Mouse (Mus musculus): ENCODE measurements around the gene Cd48.
"Not testable (repeated sequence)": the region's sequence is repeated elsewhere in the genome, so short reads cannot be mapped to it uniquely, and the experiment has no call there.

The Cd48 gene

DNA sequence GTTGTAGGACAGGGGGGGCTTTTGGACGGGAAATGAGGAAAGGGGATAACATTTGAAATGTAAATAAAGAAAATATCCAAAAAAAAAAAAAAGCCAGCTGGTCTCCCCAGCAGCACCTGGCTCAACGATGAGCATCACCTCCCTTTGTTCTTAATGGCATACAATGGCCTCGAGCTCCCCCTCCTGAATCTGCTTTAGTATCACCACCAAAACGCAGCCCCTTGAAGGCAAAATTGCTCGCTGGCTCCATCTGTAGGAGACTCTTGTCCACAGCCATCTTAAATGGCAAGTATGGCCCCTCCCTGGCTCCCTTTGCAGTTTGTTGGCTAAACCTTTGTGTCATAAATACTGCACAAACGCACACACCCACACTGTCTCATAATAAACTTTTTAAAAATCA lies 17.2 kb downstream of the Cd48 start:
- no peak for DNase-seq

DNA sequence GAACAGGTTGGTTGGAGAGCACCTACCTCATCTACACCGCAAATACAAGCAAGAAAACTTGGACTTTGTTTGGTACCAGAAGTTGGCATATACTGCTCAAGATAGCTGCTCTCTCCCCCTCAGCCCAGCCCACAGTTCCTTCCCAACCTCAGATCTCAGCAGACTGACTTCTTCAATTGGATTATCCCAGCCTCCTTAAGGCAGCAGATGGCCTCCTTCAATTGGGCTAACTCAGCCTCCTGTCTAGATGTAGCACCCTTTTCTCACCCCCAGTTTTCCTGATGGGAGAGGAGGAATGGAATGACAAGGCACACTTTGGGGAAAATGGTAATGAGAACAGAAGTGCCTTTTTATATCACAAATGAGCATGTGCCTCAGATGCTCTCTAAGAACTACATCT lies 31.9 kb downstream of the Cd48 start:
- DNase-seq, result not testable (repeated sequence)

DNA sequence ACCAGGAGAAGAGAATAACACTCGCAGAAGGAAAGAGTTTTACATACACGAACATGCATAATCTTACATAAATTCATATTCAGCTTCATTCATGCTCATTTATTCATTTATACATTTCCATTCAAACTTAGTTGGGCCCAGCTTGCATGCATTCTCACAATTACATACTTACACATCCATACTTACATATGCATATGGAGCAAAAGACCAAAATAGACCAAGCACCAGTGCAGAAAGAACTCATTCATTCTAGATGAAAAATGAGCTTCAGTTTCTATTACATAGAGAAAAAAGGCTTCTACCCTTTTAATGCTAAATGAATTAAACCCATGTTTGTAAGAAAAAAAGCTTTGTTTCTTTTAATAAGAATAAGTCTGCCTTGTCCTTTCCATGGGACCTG lies 33.6 kb downstream of the Cd48 start:
- no peak for DNase-seq

DNA sequence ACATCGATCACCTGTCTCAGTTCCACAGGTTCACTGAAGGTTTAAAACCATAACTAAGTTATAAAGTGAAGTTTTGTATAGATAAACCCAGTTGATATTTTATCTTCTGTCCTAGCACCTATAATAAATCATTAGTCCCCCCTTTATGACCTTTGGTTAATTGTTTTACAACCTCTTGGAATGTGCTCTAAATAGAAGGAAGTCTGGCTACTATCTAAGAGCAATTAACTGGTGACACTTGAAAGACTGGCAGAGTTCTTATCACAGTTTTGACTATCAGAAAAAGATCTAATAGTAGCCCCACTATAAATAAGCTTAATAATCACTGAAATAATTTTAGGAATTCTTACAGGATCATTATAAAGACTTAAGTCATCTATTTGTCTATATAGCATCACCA lies 34.4 kb downstream of the Cd48 start:
- DNase-seq, result no peak

DNA sequence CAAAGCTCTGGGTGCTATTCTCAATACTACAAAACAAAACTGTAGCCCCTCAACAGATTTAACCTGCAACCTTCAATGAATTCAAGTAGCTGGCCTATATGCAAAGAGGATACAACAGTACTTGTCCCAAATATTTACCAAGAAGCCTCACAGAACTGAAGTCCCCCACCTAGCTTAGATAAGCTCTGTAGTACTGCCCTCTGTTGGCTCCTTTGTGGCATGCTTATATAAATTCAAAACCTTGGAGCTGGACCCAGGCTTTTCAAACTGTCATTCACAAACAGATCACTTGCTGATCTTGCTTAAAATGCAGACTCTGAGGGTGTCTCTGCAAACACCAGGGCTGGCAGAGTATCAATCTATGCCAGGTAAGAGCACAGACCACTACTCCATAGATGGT lies 49.4 kb downstream of the Cd48 start:
- DNase-seq, result no peak

DNA sequence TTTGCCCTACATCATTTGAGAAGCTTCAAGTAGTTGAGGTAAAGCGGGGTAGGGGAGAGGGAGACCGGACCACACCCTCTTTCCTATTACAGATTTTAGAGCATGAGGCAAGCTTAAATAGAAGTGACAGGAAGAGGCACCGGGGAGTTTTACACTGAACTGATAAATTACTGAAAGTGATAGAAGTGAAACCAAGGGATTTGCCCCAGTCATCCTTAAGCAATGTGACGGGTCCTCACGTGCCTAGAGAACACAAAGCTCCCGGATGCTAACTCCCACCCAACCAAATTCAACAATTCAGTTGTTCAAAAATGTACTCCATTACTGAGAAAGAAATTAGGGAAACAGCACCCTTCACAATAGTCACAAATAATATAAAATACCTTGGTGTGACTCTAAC lies 53.1 kb downstream of the Cd48 start:
- no peak for DNase-seq

DNA sequence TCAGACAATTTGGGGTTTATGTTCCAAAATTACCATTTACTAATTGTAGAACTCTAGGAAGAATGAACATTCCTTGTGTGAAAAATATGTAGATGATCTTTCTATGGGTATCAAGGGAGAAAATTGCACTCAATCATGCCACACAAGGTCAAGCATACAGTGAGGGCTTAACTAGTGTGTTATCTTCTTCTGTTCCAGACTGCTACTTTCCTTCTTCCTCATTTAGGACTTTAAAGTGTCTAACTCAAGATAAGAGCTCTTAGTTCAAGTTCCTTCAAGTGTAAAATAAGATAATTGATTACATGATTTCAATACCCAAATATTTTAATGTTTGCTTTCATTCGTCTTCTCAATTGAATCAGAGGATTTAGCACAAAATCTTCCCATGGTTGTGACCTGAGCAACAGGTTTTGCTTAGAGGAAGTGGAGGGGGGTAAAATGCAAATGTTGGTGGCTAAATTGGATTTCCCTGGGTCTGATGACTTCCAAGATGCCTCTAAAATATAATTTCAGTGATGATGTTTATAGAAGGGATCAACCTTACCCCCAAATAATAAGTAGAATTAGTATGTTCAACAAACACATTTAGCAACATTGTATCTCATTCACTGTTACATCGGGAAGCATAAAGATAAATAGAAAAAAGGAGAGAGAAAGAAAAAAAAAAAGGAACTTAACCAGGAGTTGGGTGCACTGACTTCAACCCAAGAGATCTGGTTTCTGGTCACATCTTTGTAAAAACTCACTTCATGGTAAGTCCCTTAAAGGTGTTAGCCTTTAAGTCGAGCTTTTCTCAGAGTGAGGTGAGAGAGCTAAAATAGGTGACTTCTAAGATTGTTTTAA lies 66.5 kb downstream of the Cd48 start:
- no peak for DNase-seq
